Mouse (Mus musculus) cerebellum, adult 2 months (tissue): Measurements from ENCODE around the gene Ikzf3. TPM values are rescaled to one million over a fixed set of nuclear protein-coding genes. Genes with fewer than 3 reads are reported as not detected.

Experiments used
- DNase-seq, 2 experiments: peaks; one replicate each; pipeline ENCODE4 v3.0.0; 2021
- H3K27ac ChIP-seq: fragments of 200-500 bp; 2 replicates; pipeline ENCODE4 v1.5.1; 2012; ENCODE audit warnings: low read length, control low read depth, inconsistent platforms; ENCODE audit not compliant: insufficient read depth
- H3K27me3 ChIP-seq: fragments of 200-500 bp; 2 replicates; pipeline ENCODE4 v1.6.1; 2012; ENCODE audit warnings: inconsistent platforms, mild to moderate bottlenecking, low read length, moderate library complexity; ENCODE audit not compliant: control insufficient read depth, insufficient read depth
- H3K4me1 ChIP-seq: fragments of 200-500 bp; 2 replicates; pipeline ENCODE4 v1.6.1; 2011; ENCODE audit warnings: low read length; ENCODE audit not compliant: control insufficient read depth, insufficient read depth
- H3K4me3 ChIP-seq: fragments of 200-500 bp; replicated peaks from 2 replicates; pipeline ENCODE3; 2011; ENCODE audit warnings: mild to moderate bottlenecking, low read depth, low read length, control low read depth; ENCODE audit not compliant: insufficient read depth
- CTCF ChIP-seq: fragments of 200-500 bp; IDR thresholded peaks from 2 replicates; pipeline ENCODE4 v1.5.1; 2011; ENCODE audit warnings: low read depth, mild to moderate bottlenecking, control low read depth, low read length, moderate library complexity, borderline replicate concordance; ENCODE audit not compliant: insufficient read depth
- POLR2A ChIP-seq: fragments of 200-500 bp; IDR thresholded peaks from 2 replicates; pipeline ENCODE4 v1.6.1; 2011; ENCODE audit warnings: low read length, control low read depth, borderline replicate concordance; ENCODE audit not compliant: insufficient read depth
- WGBS: fragments of 180-500 bp; shearing (Covaris S2); methylation state at CpG from one replicate; pipeline ENCODE4 v1.1.7; 2018; 5-methylcytosine and 5-hydroxymethylcytosine counted together
- polyA plus RNA-seq: library from polyadenylated mRNA; depleted of rRNA; stranded (reverse); fragments of >200 nt; gene quantifications from 2 replicates; pipeline ENCODE4 v1.2.3, GENCODE M21; 2012

The Ikzf3 gene
- polyA plus RNA-seq, 1 experiment, result 0.07 TPM

GRCm38 (mm10) chr11:98495176-98495719 lies 50.6 kb downstream of the Ikzf3 start:
- no peak for TF ChIP-seq POLR2A
- TF ChIP-seq CTCF, result no peak

GRCm38 (mm10) chr11:98493394-98493793 lies 52.4 kb downstream of the Ikzf3 start:
- no peaks in the 10 kb centered on the region for H3K4me1 ChIP-seq

More at GRCm38 (mm10) chr11:98495176-98495719, 50.6 kb downstream of the Ikzf3 start:
- Histone ChIP-seq H3K27me3 (no peaks in the 10 kb centered on the region), H3K27ac (no peak overlapping the region), H3K4me1 (no peaks in the 10 kb centered on the region), H3K4me3 (no peak overlapping the region)
- WGBS, result 85% methylated on average over 5 of the region's 5 CpGs
- no peak for DNase-seq

DNA sequence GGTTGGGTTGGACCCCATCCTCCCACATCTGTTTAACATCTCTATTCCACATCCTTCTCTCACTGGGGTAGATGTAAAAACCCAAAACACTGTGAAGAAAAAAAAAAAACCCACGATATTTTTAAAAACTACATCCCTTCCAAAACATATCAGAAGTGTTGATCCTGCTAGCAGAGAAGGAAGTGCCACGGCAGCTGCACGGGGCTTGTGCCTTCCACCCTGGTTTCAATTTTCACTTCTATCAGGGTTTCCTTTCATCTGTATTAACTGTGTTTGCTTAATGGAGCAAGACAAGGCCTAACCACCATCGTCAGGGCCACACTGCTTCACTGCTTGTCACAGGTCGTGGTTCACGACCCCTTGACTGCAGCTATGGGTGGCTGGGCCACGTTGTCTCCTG lies 52.9 kb downstream of the Ikzf3 start:
- TF ChIP-seq POLR2A (no peak), CTCF (no peak)
- no peaks in the 10 kb centered on the region for H3K27me3 ChIP-seq
- H3K27ac ChIP-seq, result no peak overlapping the region
- H3K4me1 ChIP-seq, result no peaks in the 10 kb centered on the region
- H3K4me3 ChIP-seq, result no peak overlapping the region
- DNase-seq, result no peak
- 30% methylated on average over 7 of the region's 7 CpGs for WGBS

More at GRCm38 (mm10) chr11:98493394-98493793, 52.4 kb downstream of the Ikzf3 start:
- no peak for DNase-seq
- no peak for TF ChIP-seq POLR2A
- TF ChIP-seq CTCF, result no peak
- 59% methylated on average over 9 of the region's 9 CpGs for WGBS
- no peak overlapping the region for H3K27ac ChIP-seq
- H3K27me3 ChIP-seq, result no peaks in the 10 kb centered on the region
- no peak overlapping the region for H3K4me3 ChIP-seq

- H3K4me1 ChIP-seq, result no peaks in the 10 kb centered on the region
- 80% methylated on average over 7 of the region's 7 CpGs for WGBS
- no peaks in the 10 kb centered on the region for H3K27me3 ChIP-seq
- DNase-seq, result no peak
- no peak for TF ChIP-seq POLR2A
- H3K27ac ChIP-seq, result no peak overlapping the region
- no peak overlapping the region for H3K4me3 ChIP-seq
Observed at GRCm38 (mm10) chr11:98491571-98491970, 54.3 kb downstream of the Ikzf3 start.

- Histone ChIP-seq H3K4me3 (no peak overlapping the region), H3K27ac (no peak overlapping the region), H3K27me3 (no peaks in the 10 kb centered on the region), H3K4me1 (no peaks in the 10 kb centered on the region)
- 75% methylated on average over 20 of the region's 20 CpGs for WGBS
- no peak for TF ChIP-seq CTCF
- TF ChIP-seq POLR2A, result no peak
- no peak for DNase-seq
Observed at GRCm38 (mm10) chr11:98488540-98489234, 57.1 kb downstream of the Ikzf3 start.

GRCm38 (mm10) chr11:98487526-98488040 lies 58.2 kb downstream of the Ikzf3 start:
- Histone ChIP-seq H3K27ac (no peak overlapping the region), H3K4me3 (no peak overlapping the region), H3K27me3 (no peaks in the 10 kb centered on the region), H3K4me1 (no peaks in the 10 kb centered on the region)
- DNase-seq, result no peak
- WGBS, result 85% methylated on average over 4 of the region's 5 CpGs
- TF ChIP-seq POLR2A, result no peak
- no peak for TF ChIP-seq CTCF

DNA sequence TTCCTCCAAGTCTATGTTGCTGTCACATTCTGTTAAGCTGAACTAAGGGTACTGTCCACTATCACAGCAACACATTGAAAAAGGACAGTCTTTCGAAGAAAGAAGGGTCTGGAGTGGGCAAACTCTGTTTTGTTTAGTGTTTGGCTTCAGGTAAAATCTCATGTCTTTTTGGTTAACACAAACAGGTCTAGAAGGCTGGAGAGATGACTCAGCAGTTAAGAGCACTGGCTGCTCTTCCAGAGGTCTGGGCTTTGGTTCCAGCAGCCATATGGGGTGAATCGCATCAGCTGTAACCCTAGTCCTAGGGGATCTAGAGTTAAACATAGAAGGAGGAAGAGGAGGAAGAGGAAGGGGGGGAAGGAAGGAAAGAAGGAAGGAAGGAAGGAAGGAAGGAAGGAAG lies 60.1 kb downstream of the Ikzf3 start:
- DNase-seq, result no peak
- Histone ChIP-seq H3K4me3 (no peak overlapping the region), H3K27ac (no peak overlapping the region), H3K27me3 (no peaks in the 10 kb centered on the region), H3K4me1 (no peaks in the 10 kb centered on the region)
- TF ChIP-seq POLR2A, result no peak
- no peak for TF ChIP-seq CTCF
- 70% methylated on average over 2 of the region's 2 CpGs for WGBS

DNA sequence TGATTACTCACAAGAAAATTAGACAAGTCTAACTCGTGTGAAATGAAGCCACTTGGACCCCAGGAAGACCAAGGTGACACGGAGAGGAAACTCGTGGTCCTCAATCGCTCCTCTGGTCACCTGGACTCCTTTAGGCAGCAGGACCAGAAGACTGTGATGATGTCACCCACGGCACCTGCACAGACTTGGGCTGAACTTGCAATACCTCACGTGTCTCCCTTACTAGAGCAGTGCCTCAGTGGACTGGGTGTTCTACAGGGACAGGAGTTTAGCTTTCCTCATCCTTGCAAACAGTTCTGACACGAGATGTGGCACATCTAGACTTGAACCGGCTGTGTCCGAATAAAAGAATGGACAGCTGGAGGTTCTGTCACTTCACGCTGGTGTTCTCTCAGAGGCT lies 63.8 kb downstream of the Ikzf3 start:
- WGBS, result 77% methylated on average over 10 of the region's 10 CpGs
- TF ChIP-seq POLR2A (no peak), CTCF (no peak)
- no peak for DNase-seq

More for the DNA sequence above, 63.8 kb downstream of the Ikzf3 start:
- Histone ChIP-seq H3K4me1 (no peaks in the 10 kb centered on the region), H3K4me3 (no peak overlapping the region), H3K27me3 (no peaks in the 10 kb centered on the region), H3K27ac (no peak overlapping the region)
